Mouse (Mus musculus): Measurements from ENCODE around the gene Mef2a.

- no peak for TF ChIP-seq ZC3H11A (IDR thresholded peaks at IDR 0.05; ENCODE audit: borderline replicate concordance, low read depth, low read length)
- TF ChIP-seq CHD2 (IDR thresholded peaks at IDR 0.05; ENCODE audit: low read depth, low read length) = no peak
- no peak for TF ChIP-seq MAFK (IDR thresholded peaks at IDR 0.05; ENCODE audit: insufficient read depth, low read depth, low read length)
- TF ChIP-seq ZNF384 (IDR thresholded peaks at IDR 0.05; ENCODE audit: low read depth, low read length) = no peak
These were observed 134.9 kb downstream of the Mef2a start for GRCm38 (mm10) chr7:67237752-67238151.
